Mouse (Mus musculus) lung, embryonic 15.5 days (tissue): ENCODE data around the gene Slc26a3. TPM values are rescaled to one million over a fixed set of nuclear protein-coding genes. Genes with fewer than 3 reads are reported as not detected.

ENCODE experiments used
- ATAC-seq: fragments of 200-750 bp; cut with Nextera tagmentation; 2 replicates; pipeline ENCODE4 v1.8.0; 2017; ENCODE audit warnings: moderate number of reproducible peaks, borderline replicate concordance; ENCODE audit not compliant: low FRiP score, low TSS enrichment; ENCODE audit errors: extremely low read depth
- H3K27ac ChIP-seq: fragments of 300-500 bp; sonication (generic); 2 replicates; pipeline ENCODE4 v1.5.1; 2015; ENCODE audit warnings: moderate library complexity, mild to moderate bottlenecking, inconsistent platforms
- H3K27me3 ChIP-seq: fragments of 300-500 bp; sonication (generic); 2 replicates; pipeline ENCODE4 v1.6.1; 2015; ENCODE audit warnings: inconsistent platforms
- H3K36me3 ChIP-seq: fragments of 300-500 bp; sonication (generic); 2 replicates; pipeline ENCODE4 v1.6.1; 2015; ENCODE audit warnings: inconsistent platforms
- H3K4me1 ChIP-seq: fragments of 300-500 bp; sonication (generic); 2 replicates; pipeline ENCODE4 v1.6.1; 2015; ENCODE audit warnings: inconsistent platforms
- H3K4me2 ChIP-seq: fragments of 300-500 bp; sonication (generic); 2 replicates; pipeline ENCODE4 v1.6.1; 2015; ENCODE audit warnings: inconsistent platforms, mild to moderate bottlenecking, moderate library complexity
- H3K4me3 ChIP-seq: fragments of 300-500 bp; sonication (generic); 2 replicates; pipeline ENCODE4 v1.5.1; 2015; ENCODE audit warnings: mild to moderate bottlenecking, inconsistent platforms
- H3K9ac ChIP-seq: fragments of 300-500 bp; sonication (generic); 2 replicates; pipeline ENCODE4 v1.6.1; 2015; ENCODE audit warnings: inconsistent platforms
- H3K9me3 ChIP-seq: fragments of 300-500 bp; sonication (generic); 2 replicates; pipeline ENCODE4 v1.6.1; 2016; ENCODE audit warnings: inconsistent platforms
- WGBS: fragments of 180-500 bp; shearing (Covaris S2); methylation state at CpG from one replicate; pipeline ENCODE4 v1.1.7; 2015; 5-methylcytosine and 5-hydroxymethylcytosine counted together
- polyA plus RNA-seq: library from polyadenylated mRNA; unstranded; fragments of >200 nt; fragmentation: Nextera tagmentation; extraction: Ambion mirVana; gene quantifications from 2 replicates; pipeline ENCODE4 v1.2.1, GENCODE M21; 2015

The Slc26a3 gene
- polyA plus RNA-seq, 1 experiment from 2014 or later, result not detected

- Histone ChIP-seq H3K4me3 (no peak overlapping the region), H3K36me3 (no peaks in the 10 kb centered on the region), H3K27me3 (no peaks in the 10 kb centered on the region), H3K9ac (no peak overlapping the region), H3K4me1 (peaks cover 22% of the 10 kb centered on the region), H3K4me2 (no peak overlapping the region), H3K9me3 (no peaks in the 10 kb centered on the region), H3K27ac (no peak overlapping the region)
- ATAC-seq, result no peak
- WGBS, result 14% methylated on average over 2 of the region's 2 CpGs
Measured at GRCm38 (mm10) chr12:31380878-31381277, 9.8 kb upstream of the Slc26a3 start.

GRCm38 (mm10) chr12:31382451-31382850, 8.2 kb upstream of the Slc26a3 start:
- ATAC-seq, result no peak
- no peaks in the 10 kb centered on the region for H3K27me3 ChIP-seq
- WGBS, result 27% methylated on average over 2 of the region's 2 CpGs
- H3K9me3 ChIP-seq, result no peaks in the 10 kb centered on the region
- peaks cover 10% of the 10 kb centered on the region; the same call in 1 of the 2 replicates for H3K4me1 ChIP-seq
- H3K9ac ChIP-seq, result no peak overlapping the region
- no peak overlapping the region for H3K27ac ChIP-seq
- no peaks in the 10 kb centered on the region for H3K36me3 ChIP-seq
- no peak overlapping the region for H3K4me3 ChIP-seq
- no peak overlapping the region for H3K4me2 ChIP-seq

- Histone ChIP-seq H3K27ac (no peak overlapping the region), H3K4me1 (peaks cover 3% of the 10 kb centered on the region; the same call in 1 of the 2 replicates), H3K27me3 (no peaks in the 10 kb centered on the region), H3K4me2 (no peak overlapping the region), H3K9me3 (no peaks in the 10 kb centered on the region), H3K9ac (no peak overlapping the region), H3K36me3 (no peaks in the 10 kb centered on the region), H3K4me3 (no peak overlapping the region)
- ATAC-seq, result no peak
- 13% methylated on average over 3 of the region's 3 CpGs for WGBS
Measured at GRCm38 (mm10) chr12:31387303-31387702, 3.4 kb upstream of the Slc26a3 start.

- Histone ChIP-seq H3K27me3 (no peaks in the 10 kb centered on the region), H3K36me3 (no peaks in the 10 kb centered on the region), H3K9ac (no peak overlapping the region), H3K9me3 (no peaks in the 10 kb centered on the region), H3K4me3 (no peak overlapping the region), H3K4me2 (no peak overlapping the region), H3K4me1 (no peaks in the 10 kb centered on the region), H3K27ac (no peak overlapping the region)
- ATAC-seq, result no peak
- 91% methylated on average over 12 of the region's 12 CpGs for WGBS
Measured at GRCm38 (mm10) chr12:31391696-31392095, 1.0 kb downstream of the Slc26a3 start.

- H3K4me1 ChIP-seq, result no peaks in the 10 kb centered on the region
- no peaks in the 10 kb centered on the region for H3K27me3 ChIP-seq
- no peaks in the 10 kb centered on the region for H3K36me3 ChIP-seq
- H3K4me3 ChIP-seq, result no peak overlapping the region
- no peak overlapping the region for H3K27ac ChIP-seq
- H3K9ac ChIP-seq, result no peak overlapping the region
- H3K4me2 ChIP-seq, result no peak overlapping the region
- ATAC-seq, result no peak
- 86% methylated on average over 1 of the region's 1 CpGs for WGBS
- no peaks in the 10 kb centered on the region for H3K9me3 ChIP-seq
Measured at GRCm38 (mm10) chr12:31395895-31396294, 5.2 kb downstream of the Slc26a3 start.

GRCm38 (mm10) chr12:31397709-31398108, 7.0 kb downstream of the Slc26a3 start:
- Histone ChIP-seq H3K4me3 (no peak overlapping the region), H3K27ac (no peak overlapping the region), H3K36me3 (no peaks in the 10 kb centered on the region), H3K9ac (no peak overlapping the region), H3K4me1 (no peaks in the 10 kb centered on the region), H3K4me2 (no peak overlapping the region), H3K27me3 (no peaks in the 10 kb centered on the region), H3K9me3 (no peaks in the 10 kb centered on the region)
- whole genome bisulfite sequencing, result 80% methylated on average over 4 of the region's 4 CpGs
- no peak for ATAC-seq

GRCm38 (mm10) chr12:31400821-31401220, 10.2 kb downstream of the Slc26a3 start:
- Histone ChIP-seq H3K4me3 (no peak overlapping the region), H3K27ac (no peak overlapping the region), H3K9ac (no peak overlapping the region), H3K36me3 (no peaks in the 10 kb centered on the region), H3K27me3 (no peaks in the 10 kb centered on the region), H3K4me1 (no peaks in the 10 kb centered on the region), H3K4me2 (no peak overlapping the region), H3K9me3 (no peaks in the 10 kb centered on the region)
- 65% methylated on average over 1 of the region's 1 CpGs for WGBS
- ATAC-seq, result no peak

GRCm38 (mm10) chr12:31401930-31402329, 11.3 kb downstream of the Slc26a3 start:
- H3K4me1 ChIP-seq, result no peaks in the 10 kb centered on the region
- no peak overlapping the region for H3K4me2 ChIP-seq
- no peaks in the 10 kb centered on the region for H3K36me3 ChIP-seq
- no peak overlapping the region for H3K27ac ChIP-seq
- no peak for ATAC-seq
- H3K9me3 ChIP-seq, result no peaks in the 10 kb centered on the region
- no peaks in the 10 kb centered on the region for H3K27me3 ChIP-seq
- 86% methylated on average over 6 of the region's 6 CpGs for WGBS
- H3K9ac ChIP-seq, result no peak overlapping the region
- H3K4me3 ChIP-seq, result no peak overlapping the region

GRCm38 (mm10) chr12:31404575-31405240, 14.0 kb downstream of the Slc26a3 start:
- Histone ChIP-seq H3K4me1 (no peaks in the 10 kb centered on the region), H3K4me3 (no peak overlapping the region), H3K36me3 (no peaks in the 10 kb centered on the region), H3K9me3 (no peaks in the 10 kb centered on the region), H3K27me3 (no peaks in the 10 kb centered on the region), H3K4me2 (no peak overlapping the region), H3K9ac (no peak overlapping the region), H3K27ac (no peak overlapping the region)
- no peak for ATAC-seq
- 61% methylated on average over 5 of the region's 5 CpGs for WGBS

- Histone ChIP-seq H3K36me3 (no peaks in the 10 kb centered on the region), H3K9ac (no peak overlapping the region), H3K27ac (no peak overlapping the region), H3K4me1 (no peaks in the 10 kb centered on the region), H3K27me3 (no peaks in the 10 kb centered on the region), H3K4me2 (no peak overlapping the region), H3K4me3 (no peak overlapping the region), H3K9me3 (no peaks in the 10 kb centered on the region)
- WGBS, result 59% methylated on average over 2 of the region's 2 CpGs
- ATAC-seq, result no peak
Measured at GRCm38 (mm10) chr12:31415971-31416370, 25.3 kb downstream of the Slc26a3 start.

- no peaks in the 10 kb centered on the region for H3K9me3 ChIP-seq
Measured at GRCm38 (mm10) chr12:31421901-31422574, 31.4 kb downstream of the Slc26a3 start.

GRCm38 (mm10) chr12:31437791-31438190, 47.1 kb downstream of the Slc26a3 start:
- H3K9me3 ChIP-seq, result no peaks in the 10 kb centered on the region
- H3K4me3 ChIP-seq, result no peak overlapping the region
- H3K9ac ChIP-seq, result no peak overlapping the region
- 47% methylated on average over 6 of the region's 6 CpGs for WGBS
- H3K4me2 ChIP-seq, result no peak overlapping the region
- no peak overlapping the region for H3K27ac ChIP-seq
- no peak for ATAC-seq
- H3K27me3 ChIP-seq, result no peaks in the 10 kb centered on the region
- no peaks in the 10 kb centered on the region for H3K4me1 ChIP-seq
- no peaks in the 10 kb centered on the region for H3K36me3 ChIP-seq

More at GRCm38 (mm10) chr12:31421901-31422574, 31.4 kb downstream of the Slc26a3 start:
- H3K27ac ChIP-seq, result no peak overlapping the region
- H3K9ac ChIP-seq, result no peak overlapping the region
- no peaks in the 10 kb centered on the region for H3K27me3 ChIP-seq
- no peaks in the 10 kb centered on the region; the same call in 1 of the 2 replicates for H3K4me1 ChIP-seq
- H3K4me2 ChIP-seq, result no peak overlapping the region
- 60% methylated on average over 3 of the region's 3 CpGs for WGBS
- no peaks in the 10 kb centered on the region for H3K36me3 ChIP-seq
- no peak overlapping the region for H3K4me3 ChIP-seq
- no peak for ATAC-seq
